Mouse (Mus musculus): Measurements from ENCODE around the gene Nup160.

Nup160 gene

GRCm38 (mm10) chr2:90677007-90677406 lies at the start of gene Nup160:
Nup160 (plus strand) TSS chr2:90677215.
- DNase-seq (ENCODE audit: extremely low read depth, low read depth) = no peak

GRCm38 (mm10) chr2:90628261-90628660 lies 48.8 kb upstream of the Nup160 start:
- no peak for DNase-seq (ENCODE audit: extremely low read depth, low read depth)

DNA sequence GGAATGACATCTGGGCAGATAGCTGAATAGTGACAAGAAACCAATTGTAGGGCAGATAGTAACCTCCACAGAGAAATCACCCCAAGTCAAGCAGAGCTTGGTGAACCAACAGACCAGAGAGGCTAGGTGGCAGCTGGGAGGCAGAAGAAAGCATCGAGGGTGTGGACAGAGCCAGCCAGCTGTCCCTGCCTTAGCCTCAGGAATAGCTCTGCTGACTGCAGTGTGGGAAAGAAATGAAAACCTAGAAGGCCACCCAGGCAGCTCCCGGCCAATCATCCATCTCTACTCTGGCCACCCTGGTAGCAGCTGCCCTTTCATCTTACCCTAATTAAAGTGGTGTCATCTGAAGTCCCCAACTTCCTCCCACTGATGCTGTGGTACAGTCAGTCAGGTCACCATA lies 47.5 kb upstream of the Nup160 start:
- no peak for DNase-seq (ENCODE audit: extremely low read depth, low read depth)

- no peak for DNase-seq (ENCODE audit: extremely low read depth, low read depth)
Measured at GRCm38 (mm10) chr2:90631938-90632733, 44.9 kb upstream of the Nup160 start.

DNA sequence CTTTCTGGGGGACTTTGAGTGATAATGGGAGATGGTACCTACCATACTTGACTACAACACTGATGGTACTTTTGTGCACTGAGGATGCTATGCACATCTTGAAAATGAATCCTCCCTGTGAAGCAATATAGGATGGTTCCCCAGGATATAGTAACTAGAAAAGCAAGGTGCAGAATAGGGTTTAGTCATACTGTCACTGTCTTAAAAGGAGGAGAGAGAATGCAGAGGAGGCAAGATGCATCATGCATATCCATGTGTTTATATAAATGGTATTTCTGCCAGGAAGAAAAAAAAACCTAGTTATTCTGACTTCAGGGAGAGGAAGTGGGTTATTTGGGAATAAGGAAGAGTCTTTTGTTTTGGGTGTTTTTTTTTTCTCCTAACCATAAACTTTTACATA lies 42.3 kb upstream of the Nup160 start:
- DNase-seq (ENCODE audit: extremely low read depth, low read depth) = no peak

GRCm38 (mm10) chr2:90635085-90635723 lies 41.8 kb upstream of the Nup160 start:
- DNase-seq (ENCODE audit: extremely low read depth, low read depth) = no peak

DNA sequence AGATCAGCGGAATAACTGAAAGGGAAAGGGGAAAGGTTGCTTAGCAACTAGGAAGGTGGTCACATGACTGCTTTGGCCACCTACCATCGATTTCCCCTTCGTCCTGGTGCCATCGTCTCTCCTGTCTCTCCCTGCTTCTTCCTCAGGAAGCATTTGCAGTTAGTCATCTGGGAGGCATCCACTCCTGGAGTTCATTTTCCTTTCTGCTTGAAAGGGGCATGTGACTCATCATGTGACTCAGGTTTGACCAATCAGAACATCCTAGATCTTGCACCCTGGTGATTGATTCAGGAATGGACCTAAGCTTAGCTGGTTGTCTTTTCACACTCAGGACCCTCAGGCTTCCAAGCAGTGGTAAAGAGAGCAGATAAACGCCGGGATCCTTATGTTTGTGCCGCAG lies 40.2 kb upstream of the Nup160 start:
- no peak for DNase-seq (ENCODE audit: extremely low read depth, low read depth)

GRCm38 (mm10) chr2:90638986-90639746 lies 37.8 kb upstream of the Nup160 start:
- no peak for DNase-seq (ENCODE audit: extremely low read depth, low read depth)

DNA sequence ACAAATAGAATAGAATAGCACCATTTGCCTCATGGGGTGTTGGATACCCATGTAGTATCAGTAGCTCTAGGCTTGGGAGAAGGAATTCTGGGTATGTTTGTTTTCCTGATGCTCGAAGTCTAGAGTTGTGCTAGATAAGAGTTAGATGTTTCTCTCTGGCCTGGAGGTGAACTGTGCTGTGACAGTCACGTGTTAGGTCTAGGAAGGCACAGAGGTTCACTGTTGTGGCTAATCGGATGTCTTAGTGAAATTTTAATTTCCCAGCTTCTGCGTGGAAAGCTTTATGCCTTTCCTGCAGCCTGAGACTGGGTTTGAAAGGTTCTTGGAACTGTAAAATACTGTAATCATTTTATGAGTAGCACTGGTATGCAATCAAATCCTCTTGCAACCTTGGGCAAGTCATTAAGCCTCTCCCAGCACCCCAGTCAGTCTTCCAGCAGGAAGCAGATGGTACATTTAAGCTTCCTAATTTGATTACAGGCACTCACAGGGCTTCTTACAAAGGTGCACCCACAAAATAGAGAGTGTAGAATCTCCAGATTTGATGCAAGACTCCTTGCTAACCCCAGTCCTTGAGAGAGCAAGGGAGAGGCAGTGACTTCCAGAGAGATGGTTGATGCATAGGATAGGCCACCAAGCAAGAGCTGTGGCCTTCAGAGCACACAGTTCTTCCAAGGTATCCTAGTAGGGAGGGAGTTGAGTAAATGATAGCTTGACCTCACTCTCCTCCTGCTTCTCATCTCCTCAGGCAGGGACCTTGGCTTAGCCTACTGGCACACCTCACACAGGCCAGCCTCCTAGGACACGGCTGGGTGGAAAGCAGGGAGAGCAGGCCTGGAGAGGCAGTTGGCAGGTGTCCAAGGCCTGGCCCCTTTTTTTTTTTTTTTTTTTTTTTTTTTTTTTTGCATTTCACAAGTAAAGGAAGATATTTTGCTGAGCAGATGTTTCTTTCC lies 37.0 kb upstream of the Nup160 start:
- no peak for DNase-seq (ENCODE audit: extremely low read depth, low read depth)

DNA sequence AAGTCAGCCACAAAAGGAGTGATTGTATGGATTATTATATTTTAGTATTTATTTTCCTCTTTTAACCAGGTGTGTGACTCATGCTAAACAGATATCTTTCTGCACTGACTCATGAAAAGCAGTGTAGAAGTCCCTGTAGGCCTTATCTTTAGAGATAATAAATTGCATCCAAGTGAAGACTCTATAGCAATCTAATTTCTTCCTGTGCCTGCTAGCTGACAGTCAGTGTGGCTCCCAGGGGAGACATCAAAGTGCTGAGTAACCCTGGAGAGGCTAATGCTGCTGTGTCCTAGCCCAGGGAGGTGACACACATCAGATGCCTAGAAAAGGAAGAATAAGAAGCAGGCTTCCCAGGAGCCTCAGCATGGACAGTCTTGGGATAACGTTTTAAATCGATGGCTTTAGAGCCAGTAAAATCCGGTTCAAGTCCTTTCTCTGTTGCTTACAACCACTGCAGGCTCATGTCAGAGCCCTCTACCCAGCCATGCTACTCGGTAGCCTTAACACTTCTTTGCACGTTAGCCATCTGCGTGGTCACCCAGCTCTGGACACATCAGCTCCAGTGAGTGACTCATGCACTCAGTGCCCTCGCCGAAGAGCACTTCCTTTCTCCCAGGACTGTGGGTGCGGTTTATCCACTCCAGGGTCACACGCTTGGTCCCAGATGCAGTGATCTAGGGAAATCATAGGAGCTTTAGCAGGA lies 35.9 kb upstream of the Nup160 start:
- no peak for DNase-seq (ENCODE audit: extremely low read depth, low read depth)

GRCm38 (mm10) chr2:90641710-90642039 lies 35.3 kb upstream of the Nup160 start:
- no peak for DNase-seq (ENCODE audit: extremely low read depth, low read depth)

DNA sequence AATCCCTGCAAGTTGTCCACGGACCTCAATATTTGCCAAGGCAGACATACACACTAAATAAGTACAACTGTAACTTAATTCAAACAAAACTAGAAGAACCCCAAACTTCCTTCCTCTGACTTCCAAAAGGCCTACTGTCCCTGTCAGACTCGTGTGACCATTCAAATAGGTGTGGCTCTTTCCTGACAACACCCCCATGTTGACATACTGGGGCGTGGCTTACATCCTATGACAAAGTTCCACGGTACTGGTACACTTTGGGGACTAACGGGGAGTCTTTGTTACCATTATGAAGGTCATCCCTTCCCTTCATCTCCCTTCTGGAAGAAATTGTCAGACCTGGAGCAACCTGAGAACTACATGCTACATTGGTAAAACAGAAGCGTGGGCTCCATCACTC lies 29.9 kb upstream of the Nup160 start:
- DNase-seq (ENCODE audit: extremely low read depth, low read depth) = no peak

DNA sequence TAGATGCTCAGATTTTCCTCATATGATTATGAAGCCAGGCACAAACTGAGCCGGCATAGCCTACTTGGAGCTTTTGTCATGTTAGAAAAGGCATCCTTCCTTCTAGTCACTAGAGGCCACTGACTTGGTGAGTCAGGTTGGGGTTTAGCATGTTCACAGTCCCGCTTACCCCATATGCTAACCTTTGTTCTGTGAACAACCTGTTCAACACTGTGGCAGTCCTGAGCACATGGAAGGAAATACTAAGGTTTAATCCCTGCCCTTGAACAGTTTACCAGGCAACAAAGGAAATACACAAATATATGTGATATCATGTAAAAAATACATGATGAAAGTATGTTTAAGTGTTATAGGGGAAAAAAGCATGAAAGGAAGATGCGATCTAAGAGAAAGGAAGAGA lies 27.6 kb upstream of the Nup160 start:
- no peak for DNase-seq (ENCODE audit: extremely low read depth, low read depth)

DNA sequence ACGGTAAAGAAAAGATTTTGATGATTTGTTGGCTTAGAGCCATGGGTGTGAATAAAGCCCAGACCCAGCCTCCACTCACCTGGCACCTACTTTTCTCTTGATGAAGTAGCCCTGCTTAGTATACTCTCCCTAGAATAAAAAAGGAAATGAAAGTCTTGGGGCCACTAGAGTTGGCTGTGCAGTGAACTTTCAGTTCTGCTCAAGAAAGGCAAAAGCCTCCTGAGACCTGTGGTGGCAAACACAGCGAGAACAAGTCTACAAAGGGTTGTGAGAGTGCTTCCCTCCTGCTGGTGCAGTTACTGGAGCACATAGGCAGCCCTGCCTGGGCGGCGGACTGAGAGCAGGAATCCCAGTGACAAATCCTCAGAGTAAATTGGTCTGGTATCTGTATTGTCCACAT lies 27.1 kb upstream of the Nup160 start:
- DNase-seq (ENCODE audit: extremely low read depth, low read depth) = no peak

GRCm38 (mm10) chr2:90652101-90652500 lies 24.9 kb upstream of the Nup160 start:
- no peak for DNase-seq (ENCODE audit: extremely low read depth, low read depth)

- no peak for DNase-seq (ENCODE audit: extremely low read depth, low read depth)
Measured at GRCm38 (mm10) chr2:90652993-90653392, 24.0 kb upstream of the Nup160 start.

DNA sequence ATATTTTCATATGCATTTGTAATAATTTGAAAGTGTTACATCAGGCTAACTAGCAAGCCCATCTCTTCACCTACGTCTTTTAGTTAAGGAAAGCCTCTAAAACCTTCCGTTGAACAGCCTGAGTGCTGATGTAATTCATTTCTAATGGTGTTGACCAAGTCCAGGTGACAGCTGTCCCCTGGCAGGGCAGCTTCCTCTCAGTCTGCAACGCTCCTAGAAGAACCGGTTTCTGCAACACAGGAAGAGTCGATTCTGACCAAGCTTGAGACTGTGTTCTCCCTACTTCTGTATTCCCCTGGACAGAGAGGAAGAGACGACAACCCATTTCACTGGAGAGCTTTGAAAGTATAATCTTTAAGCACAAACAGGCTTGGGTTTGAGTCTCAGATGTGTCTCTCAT lies 21.6 kb upstream of the Nup160 start:
- no peak for DNase-seq (ENCODE audit: extremely low read depth, low read depth)

- DNase-seq (ENCODE audit: extremely low read depth, low read depth) = no peak
Measured at GRCm38 (mm10) chr2:90658613-90659012, 18.4 kb upstream of the Nup160 start.

GRCm38 (mm10) chr2:90659016-90659415 lies 18.0 kb upstream of the Nup160 start:
- DNase-seq (ENCODE audit: extremely low read depth, low read depth) = no peak

GRCm38 (mm10) chr2:90659639-90660038 lies 17.4 kb upstream of the Nup160 start:
- DNase-seq (ENCODE audit: extremely low read depth, low read depth) = no peak

- DNase-seq (ENCODE audit: extremely low read depth, low read depth) = no peak
Measured at GRCm38 (mm10) chr2:90660947-90661346, 16.1 kb upstream of the Nup160 start.

All from MEL-GATA-1-ER (cell line).